Mouse (Mus musculus) Muller cell, postnatal 12 days (primary cell): ENCODE measurements around the gene Mgst1.

Source experiments
- DNase-seq: peaks from one replicate; pipeline ENCODE4 v3.0.0-alpha.2; 2015; ENCODE audit errors: inconsistent ontology term

The Mgst1 gene

DNA sequence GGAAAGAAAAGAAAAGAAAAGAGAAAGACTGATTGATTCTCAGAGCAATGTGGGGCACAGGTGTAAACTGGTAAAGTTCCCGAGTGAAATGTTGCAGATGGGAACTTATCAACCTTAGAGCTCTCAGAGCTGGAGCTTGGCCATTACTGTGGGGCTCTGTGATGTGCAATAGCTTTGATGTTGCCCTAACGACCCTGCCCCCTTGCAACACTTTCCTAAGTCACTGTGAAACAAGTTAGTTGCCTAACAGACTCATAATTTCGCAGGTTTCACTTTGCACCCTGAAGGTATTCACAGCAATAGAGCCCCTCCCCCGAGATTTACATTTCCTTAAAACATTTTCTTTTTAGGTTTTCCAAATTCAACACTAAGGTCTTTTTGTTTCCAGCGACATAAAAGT lies at the start of gene Mgst1:
Gene Mgst1 (plus strand): TSS at position 387 of the 400 bp plus-strand sequence.
- DNase-seq = no peak

DNA sequence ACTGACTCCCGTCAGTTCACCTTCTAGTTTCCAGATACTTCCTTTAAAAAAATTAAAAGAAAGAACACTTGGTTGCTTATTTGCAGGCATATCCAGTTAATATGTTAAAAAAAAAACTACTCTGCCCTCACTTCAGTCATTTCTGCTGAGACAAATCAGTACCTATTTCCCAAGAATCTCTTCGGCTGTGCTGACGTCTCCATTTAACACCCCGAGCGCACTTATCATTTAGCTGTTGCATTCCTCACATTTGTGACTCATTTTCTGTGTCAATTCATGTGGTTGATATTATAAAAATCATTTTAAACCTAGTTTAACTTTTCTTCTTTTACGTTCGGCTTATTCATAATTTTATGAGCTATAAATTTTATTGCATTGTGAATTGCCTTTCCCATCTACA lies 47.7 kb upstream of the Mgst1 start:
- no peak for DNase-seq

- no peak for DNase-seq
Observed at GRCm38 (mm10) chr6:138095060-138095459, 45.1 kb upstream of the Mgst1 start.

- no peak for DNase-seq
Observed at GRCm38 (mm10) chr6:138099646-138100045, 40.5 kb upstream of the Mgst1 start.

GRCm38 (mm10) chr6:138101843-138102242 lies 38.3 kb upstream of the Mgst1 start:
- no peak for DNase-seq

DNA sequence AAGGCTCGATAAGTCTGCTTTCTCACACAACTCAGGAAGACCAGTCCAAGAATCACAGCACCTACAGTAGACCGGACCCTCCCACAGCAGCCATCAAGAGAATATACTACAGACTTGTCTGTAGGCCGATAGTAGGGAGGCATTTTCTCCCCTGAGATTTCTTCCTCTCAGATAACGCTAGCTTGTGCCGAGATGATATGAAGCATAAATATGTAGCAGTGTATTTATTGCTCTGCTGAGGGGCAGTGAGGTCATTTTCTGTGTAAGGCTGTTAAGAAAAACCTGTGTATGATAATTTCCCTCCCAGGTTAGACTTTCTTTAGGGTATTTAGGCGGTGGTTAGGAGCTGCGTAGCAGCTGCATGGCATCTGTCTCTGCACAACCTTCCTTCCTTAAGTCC lies 37.2 kb upstream of the Mgst1 start:
- no peak for DNase-seq

- no peak for DNase-seq
Observed at GRCm38 (mm10) chr6:138104559-138104958, 35.6 kb upstream of the Mgst1 start.

DNA sequence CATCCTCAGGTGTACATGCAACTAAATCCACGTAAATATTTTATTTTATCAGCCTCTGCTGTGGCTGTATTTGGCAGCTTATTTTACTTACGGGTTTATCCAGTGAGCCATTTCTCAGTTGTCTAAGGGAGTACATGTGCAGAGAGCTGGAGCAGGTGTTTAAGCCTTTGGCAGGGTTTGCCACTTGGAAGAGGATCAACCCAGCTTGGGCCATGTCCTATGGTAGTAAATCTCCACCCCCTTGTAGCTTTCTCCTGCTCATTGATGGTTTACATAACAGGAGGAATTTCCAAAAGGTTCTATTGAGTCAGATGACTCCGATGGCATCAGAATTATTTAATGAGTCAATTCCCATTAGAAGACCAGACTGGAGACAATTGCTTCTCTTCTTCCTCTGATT lies 22.6 kb upstream of the Mgst1 start:
- peak; percentile 34 for DNase-seq

DNA sequence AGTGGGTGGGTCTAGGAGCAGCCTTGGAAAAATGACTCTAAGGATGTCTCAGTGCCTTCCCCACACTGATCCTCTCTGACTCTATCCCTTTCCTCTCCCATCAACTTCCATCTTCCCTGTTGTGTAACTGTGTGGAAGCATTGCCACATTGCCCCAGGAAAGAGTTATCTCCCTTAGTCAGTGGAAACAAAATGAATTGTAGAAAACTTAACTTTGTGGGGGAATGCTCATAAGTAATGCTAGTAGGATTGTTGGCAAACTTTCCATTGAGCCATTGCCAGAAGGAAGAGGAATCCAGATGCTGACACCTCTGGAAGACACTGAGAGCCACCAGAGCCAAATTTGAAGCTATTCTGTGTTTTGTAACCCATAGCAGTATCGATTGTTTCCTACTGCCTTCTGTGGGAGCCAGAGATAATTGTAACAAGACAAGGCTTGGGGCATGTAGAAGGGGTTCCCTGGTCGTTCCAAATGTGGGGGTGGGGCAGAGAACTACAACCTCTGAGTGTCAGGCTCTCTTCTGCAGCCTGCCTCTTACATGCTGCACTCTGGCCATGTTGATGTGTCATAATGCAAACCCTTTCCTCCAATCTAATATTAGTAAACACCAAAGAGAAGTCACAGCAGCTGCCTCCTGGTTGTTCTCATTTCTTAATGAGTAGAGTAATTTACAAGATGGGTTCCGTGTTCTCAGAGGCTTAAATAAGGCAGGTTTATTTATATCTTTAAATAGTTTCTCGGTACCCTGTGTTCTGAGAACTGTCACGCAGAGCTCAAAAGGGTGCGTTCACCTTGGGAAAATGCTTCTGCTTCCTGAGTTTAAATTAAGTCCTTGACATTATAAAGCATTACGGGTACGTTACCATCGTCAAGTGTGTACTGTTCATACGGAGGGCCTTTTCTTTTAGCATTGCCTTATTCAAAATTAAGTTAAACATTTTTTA lies 11.5 kb upstream of the Mgst1 start:
- DNase-seq = no peak

- no peak for DNase-seq
Observed at GRCm38 (mm10) chr6:138130541-138130940, 9.6 kb upstream of the Mgst1 start.

DNA sequence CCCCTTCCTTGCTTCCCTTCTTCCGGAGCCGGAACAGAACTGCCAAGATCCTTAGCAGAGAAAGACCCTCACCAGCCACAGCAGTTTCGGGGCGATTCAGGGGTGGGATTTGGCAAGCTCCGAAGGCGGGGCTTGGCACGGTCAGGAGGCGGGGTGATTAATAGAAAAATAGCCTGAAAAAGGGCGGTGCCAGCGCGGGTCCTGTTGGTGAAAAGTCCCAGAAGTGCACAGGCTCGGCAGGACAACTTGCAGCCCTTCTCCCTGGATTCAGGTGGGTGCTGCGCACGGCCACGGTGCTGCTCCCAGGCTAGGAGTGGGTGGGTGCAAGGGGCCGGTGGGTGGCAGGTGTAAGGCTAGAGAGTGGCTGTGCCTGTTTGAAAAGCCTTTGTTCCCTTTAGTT lies 220 bp downstream of the Mgst1 start:
- peak; percentile 66 for DNase-seq

- peak; percentile 85 for DNase-seq
Observed at GRCm38 (mm10) chr6:138141111-138141592, 1.0 kb downstream of the Mgst1 start.

DNA sequence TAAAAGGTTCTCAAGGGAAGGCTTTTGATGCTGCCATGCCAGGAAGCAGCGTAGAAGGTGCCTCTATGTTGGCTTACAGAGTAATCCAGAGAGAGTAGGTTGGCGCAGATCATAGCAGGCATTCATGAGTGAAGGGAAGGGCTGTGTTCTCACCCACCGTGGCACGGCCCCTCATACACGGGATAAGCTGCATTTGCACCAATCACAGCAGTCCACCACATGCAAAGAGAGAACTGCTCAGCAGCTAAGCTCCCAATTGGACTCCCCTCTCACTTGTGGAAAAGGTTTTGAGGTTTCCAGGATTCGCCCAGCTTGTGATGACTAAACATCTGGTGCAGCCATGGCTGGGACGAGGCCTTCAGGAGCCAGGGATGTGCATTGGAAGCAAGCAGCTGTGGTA lies 2.5 kb downstream of the Mgst1 start:
- DNase-seq = no peak

DNA sequence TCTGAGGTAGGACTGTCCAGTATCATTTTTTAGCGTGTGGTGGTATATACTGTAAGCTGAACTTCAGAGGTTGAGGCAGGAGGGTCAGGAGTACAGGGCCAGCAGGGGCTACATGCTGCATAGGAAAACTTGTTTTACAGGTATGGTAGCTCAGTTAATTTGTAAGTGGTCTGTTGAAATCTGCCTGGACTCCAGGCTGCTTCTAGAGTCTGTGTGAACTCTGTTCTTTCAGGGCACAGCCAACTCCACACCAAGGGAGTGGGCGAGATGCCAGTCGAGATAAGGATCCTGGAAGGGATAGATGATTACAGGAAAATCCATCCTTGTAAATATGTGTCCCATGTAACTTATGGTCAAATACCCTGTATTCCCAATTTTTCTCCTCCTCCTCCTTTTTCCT lies 3.3 kb downstream of the Mgst1 start:
- DNase-seq = no peak

DNA sequence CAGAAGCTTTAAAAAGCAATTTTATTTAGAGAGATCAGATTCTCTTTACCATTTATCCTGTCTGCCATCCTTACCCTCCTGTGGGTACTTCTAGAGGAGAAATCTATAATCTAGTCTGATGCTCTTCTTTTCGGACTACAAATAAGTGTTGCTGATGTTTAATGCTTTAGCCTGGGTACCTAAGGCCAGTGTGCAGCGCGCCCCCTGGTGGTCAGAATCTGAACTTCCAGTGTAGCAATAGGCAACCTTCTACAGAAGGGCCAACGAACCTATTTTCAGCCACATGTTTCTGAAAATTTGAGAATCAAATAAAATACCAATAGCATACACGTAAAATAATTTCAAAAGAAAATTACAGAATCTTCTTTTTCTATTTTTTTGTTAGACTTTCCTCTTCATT lies 13.0 kb downstream of the Mgst1 start:
- DNase-seq = peak; percentile 56

GRCm38 (mm10) chr6:138163920-138164319 lies 23.8 kb downstream of the Mgst1 start:
- DNase-seq = no peak

DNA sequence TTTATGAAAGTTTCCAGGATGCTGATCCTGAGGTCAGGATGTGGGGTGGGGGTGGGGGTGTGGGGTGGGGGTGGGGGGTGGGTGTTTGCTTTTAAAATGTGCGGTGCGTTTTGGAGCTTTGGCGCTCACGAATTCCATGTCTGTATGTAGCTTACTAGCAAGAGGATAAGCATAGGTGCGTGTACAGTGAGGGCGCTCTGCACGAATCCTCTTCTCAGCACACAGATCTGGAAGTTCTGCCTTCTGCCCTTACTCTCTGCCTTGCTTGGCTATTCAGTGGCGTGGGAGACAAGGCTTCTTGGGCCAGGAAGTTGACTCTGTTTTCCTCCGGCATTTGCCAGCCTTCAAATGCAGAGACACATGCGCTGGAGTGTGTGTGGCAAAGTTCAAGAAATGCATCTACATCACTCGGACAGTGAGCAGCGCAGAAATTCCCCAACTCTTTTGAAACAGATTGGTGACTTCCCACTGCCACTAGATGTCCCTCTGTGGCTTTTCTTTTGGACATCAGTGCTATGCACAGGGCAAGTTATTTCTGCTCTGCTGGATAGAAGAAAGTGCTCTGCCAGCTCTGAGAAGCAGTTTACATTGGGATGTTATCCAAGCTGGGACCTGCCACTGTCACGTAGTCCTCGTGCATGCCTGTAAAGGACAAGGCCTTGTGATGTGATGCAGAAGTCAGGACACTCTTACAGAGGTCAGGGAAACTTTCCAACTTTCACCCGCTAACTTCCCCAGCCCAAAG lies 31.5 kb downstream of the Mgst1 start:
- peak; percentile 62 for DNase-seq
